Mouse (Mus musculus): Measurements from ENCODE around the gene Nos1ap. TPM values are rescaled to one million over a fixed set of nuclear protein-coding genes. Genes with fewer than 3 reads are reported as not detected.

Gene Nos1ap
- polyA plus RNA-seq, 1 experiment from 2014 or later: 14.6 TPM

DNA sequence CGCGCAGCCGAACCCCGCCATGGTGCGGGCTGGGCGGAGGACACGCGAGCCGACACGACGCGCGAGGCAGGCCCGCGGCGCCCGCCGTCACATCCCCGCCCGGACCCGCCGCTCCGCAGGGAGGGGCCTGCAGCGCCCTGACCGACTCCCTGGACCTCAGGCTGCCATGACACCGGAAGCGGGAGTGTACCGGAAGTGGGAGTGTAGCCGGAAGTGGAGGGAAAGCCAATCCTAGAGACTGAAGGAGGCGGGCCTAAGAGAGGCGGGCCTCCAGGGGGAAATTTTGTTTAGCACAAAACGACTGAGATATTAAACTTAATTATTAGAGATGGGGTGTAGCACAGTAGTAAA lies 334.1 kb downstream of the Nos1ap start:
- H3K27me3 ChIP-seq (ENCODE audit: control insufficient read depth, insufficient read depth, low read length): no peaks in the 10 kb centered on the region
- peak overlapping the region; percentile 79 for H3K9ac ChIP-seq (ENCODE audit: low read length)
- no peaks in the 10 kb centered on the region for H3K4me1 ChIP-seq (ENCODE audit: control insufficient read depth, insufficient read depth, low read length)
- WGBS: 2% methylated on average over 30 of the region's 32 CpGs
- H3K27ac ChIP-seq (ENCODE audit: low read length): 0 out of 2 replicates have a peak overlapping the region, but pooled peaks have one; percentile 7
- H3K4me3 ChIP-seq (ENCODE audit: low read length): peak overlapping the region; percentile 67
- no peaks in the 10 kb centered on the region for H3K36me3 ChIP-seq (ENCODE audit: control insufficient read depth, insufficient read depth)
- no peaks in the 10 kb centered on the region for H3K9me3 ChIP-seq (replicated peaks; ENCODE audit: control insufficient read depth, low read length)
- H3K4me2 ChIP-seq (ENCODE audit: low read depth, low read length): peak overlapping the region; percentile 64
- peak; percentile 93 for ATAC-seq (replicated peaks; ENCODE audit: extremely low read depth, insufficient read depth, low FRiP score)

DNA sequence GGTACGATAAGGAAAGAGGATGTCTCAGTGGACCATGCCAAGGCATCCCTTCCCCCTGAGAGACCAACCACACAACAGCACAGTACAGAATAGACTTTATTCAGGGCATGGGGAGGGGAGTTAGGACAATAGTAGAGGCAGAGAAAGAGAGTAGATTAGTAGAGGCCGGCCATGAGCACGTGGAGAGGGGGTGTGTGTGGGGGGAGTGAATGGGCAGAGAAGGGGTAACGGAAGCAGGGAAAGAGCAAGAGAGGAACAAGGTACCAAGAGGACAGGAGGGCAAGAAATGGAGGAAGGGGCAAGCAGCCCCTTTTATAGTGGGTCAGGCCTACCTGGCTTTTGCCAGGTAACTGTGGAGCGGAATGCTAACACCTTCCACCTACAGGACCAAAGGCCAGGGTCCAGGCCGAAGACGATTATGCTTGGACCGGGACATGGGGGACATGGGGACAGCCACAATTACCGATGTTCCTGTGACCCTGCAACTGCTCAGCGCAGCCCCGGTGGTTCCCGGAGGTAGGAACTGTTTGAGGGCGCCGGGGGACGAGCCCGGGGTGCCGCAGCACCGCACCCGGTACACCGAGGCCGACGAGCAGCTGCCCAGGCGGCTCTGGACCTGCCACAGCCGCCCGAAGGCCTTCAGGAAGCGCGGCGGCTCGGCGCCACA lies 334.6 kb downstream of the Nos1ap start:
- H3K27ac ChIP-seq (ENCODE audit: low read length): 0 out of 2 replicates have a peak overlapping the region, but pooled peaks have one; percentile 7
- 33% methylated on average over 26 of the region's 30 CpGs for WGBS
- H3K4me3 ChIP-seq (ENCODE audit: low read length): peak overlapping the region; percentile 67
- H3K4me1 ChIP-seq (ENCODE audit: control insufficient read depth, insufficient read depth, low read length): no peaks in the 10 kb centered on the region
- peak; percentile 23; the same call in 1 of the 2 replicates for ATAC-seq (replicated peaks; ENCODE audit: extremely low read depth, insufficient read depth, low FRiP score)
- no peaks in the 10 kb centered on the region for H3K9me3 ChIP-seq (replicated peaks; ENCODE audit: control insufficient read depth, low read length)
- no peaks in the 10 kb centered on the region for H3K36me3 ChIP-seq (ENCODE audit: control insufficient read depth, insufficient read depth)
- no peaks in the 10 kb centered on the region for H3K27me3 ChIP-seq (ENCODE audit: control insufficient read depth, insufficient read depth, low read length)
- peak overlapping the region; percentile 64 for H3K4me2 ChIP-seq (ENCODE audit: low read depth, low read length)
- H3K9ac ChIP-seq (ENCODE audit: low read length): peak overlapping the region; percentile 79

Other genes with a start within 250 kb of the Nos1ap start
- 29.5 and 30.2 TPM in 2 replicates for gene Olfml2b, start 54.7 kb upstream of the Nos1ap start, polyA plus RNA-seq (2015; fragmentation: Nextera tagmentation; extraction: Ambion mirVana)